Mouse (Mus musculus): ENCODE data around the gene Gm7970.
"Not testable (repeated sequence)": the region's sequence is repeated elsewhere in the genome, so short reads cannot be mapped to it uniquely, and the experiment has no call there.

Gm7970 gene

GRCm38 (mm10) chr14:41555483-41555882 lies at the start of gene Gm7970:
Gene Gm7970, minus strand, starts transcription at chr14:41555583.
- not testable (repeated sequence) for DNase-seq (ENCODE audit: low spot score)

- not testable (repeated sequence) for DNase-seq (ENCODE audit: low spot score)
Observed at GRCm38 (mm10) chr14:41600935-41601334, 45.6 kb upstream of the Gm7970 start.

GRCm38 (mm10) chr14:41586346-41586745 lies 31.0 kb upstream of the Gm7970 start:
- DNase-seq (ENCODE audit: low spot score): not testable (repeated sequence)

- DNase-seq (ENCODE audit: low spot score): not testable (repeated sequence)
Observed at GRCm38 (mm10) chr14:41572911-41573310, 17.5 kb upstream of the Gm7970 start, which contains the start of gene 1700049E17Rik2. Gene 1700049E17Rik2, plus strand, starts transcription at chr14:41573211.

GRCm38 (mm10) chr14:41524695-41525094 lies 30.7 kb downstream of the Gm7970 start:
- not testable (repeated sequence) for DNase-seq (ENCODE audit: low spot score)

- peak; percentile 39 for DNase-seq (ENCODE audit: low spot score)
Observed at GRCm38 (mm10) chr14:41520683-41521082, 34.7 kb downstream of the Gm7970 start.

Data from testis, postnatal 10 days (tissue).